Mouse (Mus musculus): ENCODE data around the gene Gcnt2. TPM values are rescaled to one million over a fixed set of nuclear protein-coding genes. Genes with fewer than 3 reads are reported as not detected.
"Not testable (repeated sequence)": the region's sequence is repeated elsewhere in the genome, so short reads cannot be mapped to it uniquely, and the experiment has no call there.

Gcnt2 gene
- polyA plus RNA-seq, 1 experiment from 2014 or later: 2.5 TPM

DNA sequence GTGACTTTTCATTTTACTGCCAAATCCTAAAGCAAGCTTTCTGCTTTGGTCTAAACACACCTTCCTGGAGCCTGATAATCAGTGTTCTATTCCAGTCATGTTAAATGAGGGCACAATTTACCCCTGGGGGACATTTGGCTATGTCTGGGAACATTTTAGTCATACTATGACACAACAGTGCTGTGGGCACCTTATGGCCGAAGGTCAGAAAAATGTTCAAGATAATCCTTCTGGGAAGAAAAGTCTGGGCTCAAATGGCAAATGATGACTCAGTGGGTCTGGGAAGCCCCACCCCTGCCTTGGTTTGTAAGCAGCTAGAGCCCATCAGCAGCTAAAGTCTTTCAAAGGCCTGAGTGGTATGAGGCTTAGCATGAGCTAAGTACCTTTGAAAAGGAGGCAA lies 123.2 kb downstream of the Gcnt2 start:
- no peak for TF ChIP-seq EP300 (IDR thresholded peaks at IDR 0.05; ENCODE audit: low read depth)
- no peak for TF ChIP-seq CTCF (IDR thresholded peaks at IDR 0.05; ENCODE audit: low read depth)
- no peaks in the 10 kb centered on the region for H3K27me3 ChIP-seq (ENCODE audit: insufficient read depth, low read length)
- DNase-seq: no peak
- H3K9ac ChIP-seq (replicated peaks): no peak overlapping the region
- H3K36me3 ChIP-seq (replicated peaks; ENCODE audit: insufficient read depth, low read length): no peaks in the 10 kb centered on the region
- no peak overlapping the region for H3K27ac ChIP-seq (ENCODE audit: low read depth)
- WGBS (ENCODE audit: insufficient replicate concordance): 83% methylated on average over 1 of the region's 1 CpGs
- H3K9me3 ChIP-seq (ENCODE audit: low read length): no peaks in the 10 kb centered on the region
- H3K4me3 ChIP-seq (ENCODE audit: low read depth, low read length): no peak overlapping the region
- peaks cover 6% of the 10 kb centered on the region for H3K4me1 ChIP-seq (ENCODE audit: insufficient read depth)
- no peak overlapping the region for H3K4me2 ChIP-seq (ENCODE audit: low read depth, low read length)
- no peak for ATAC-seq

DNA sequence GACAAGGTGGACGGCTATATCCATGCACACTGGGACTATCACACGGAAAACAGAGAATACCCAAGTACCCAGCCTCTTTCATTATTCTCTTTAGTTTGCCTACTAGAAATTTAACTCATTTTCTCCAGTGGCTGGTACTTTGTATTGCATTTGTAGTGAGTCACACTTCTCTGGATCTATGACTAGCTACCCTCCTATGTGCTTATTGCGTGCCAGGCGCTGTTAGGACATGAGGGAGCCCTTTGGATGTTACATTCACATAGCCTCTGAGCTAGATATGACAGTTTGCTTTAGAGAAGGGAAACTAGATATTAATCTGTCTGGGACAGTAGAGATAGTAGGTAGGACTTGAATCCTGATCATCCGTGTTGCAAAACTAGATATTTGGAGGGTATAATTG lies 126.5 kb downstream of the Gcnt2 start:
- TF ChIP-seq EP300 (IDR thresholded peaks at IDR 0.05; ENCODE audit: low read depth): no peak
- TF ChIP-seq CTCF (IDR thresholded peaks at IDR 0.05; ENCODE audit: low read depth): no peak
- Histone ChIP-seq H3K4me2 (ENCODE audit: low read depth, low read length) (no peak overlapping the region), H3K9me3 (ENCODE audit: low read length) (no peaks in the 10 kb centered on the region), H3K27ac (ENCODE audit: low read depth) (no peak overlapping the region), H3K9ac (replicated peaks) (no peak overlapping the region), H3K4me1 (ENCODE audit: insufficient read depth) (no peaks in the 10 kb centered on the region), H3K27me3 (ENCODE audit: insufficient read depth, low read length) (no peaks in the 10 kb centered on the region), H3K4me3 (ENCODE audit: low read depth, low read length) (no peak overlapping the region), H3K36me3 (replicated peaks; ENCODE audit: insufficient read depth, low read length) (no peaks in the 10 kb centered on the region)
- WGBS (ENCODE audit: insufficient replicate concordance): 78% methylated on average over 5 of the region's 5 CpGs
- no peak for ATAC-seq
- DNase-seq: no peak

DNA sequence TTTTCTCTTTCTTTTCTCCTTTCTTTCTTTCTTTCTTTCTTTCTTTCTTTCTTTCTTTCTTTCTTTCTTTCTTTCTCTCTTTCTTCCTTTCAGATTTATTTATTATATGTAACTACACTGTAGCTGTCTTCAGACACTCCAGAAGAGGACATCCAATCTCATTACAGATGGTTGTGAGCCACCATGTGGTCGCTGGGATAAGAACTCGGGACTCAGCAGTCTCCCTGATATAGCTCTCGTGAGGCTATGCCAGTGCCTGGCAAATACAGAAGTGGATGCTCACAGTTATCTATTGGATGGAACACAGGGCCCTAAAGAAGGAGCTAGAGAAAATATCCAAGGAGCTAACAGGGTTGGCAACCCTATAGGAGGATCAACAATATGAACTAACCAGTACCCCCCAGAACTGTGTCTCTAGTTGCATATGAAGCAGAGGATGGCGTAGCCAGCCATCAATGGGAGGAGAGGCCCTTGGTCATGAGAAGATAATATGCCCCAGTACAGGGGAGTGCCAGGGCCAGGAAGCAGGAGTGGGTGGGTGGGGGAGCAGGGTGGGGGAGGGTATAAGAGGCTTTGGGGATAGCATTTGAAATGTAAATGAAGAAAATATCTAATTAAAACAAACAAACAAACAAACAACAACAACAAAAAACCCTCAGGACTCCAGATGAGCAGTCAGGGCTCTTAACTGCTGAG lies 128.2 kb downstream of the Gcnt2 start:
- H3K27me3 ChIP-seq (ENCODE audit: insufficient read depth, low read length); H3K4me1 ChIP-seq (ENCODE audit: insufficient read depth); H3K9ac ChIP-seq (replicated peaks); H3K4me2 ChIP-seq (ENCODE audit: low read depth, low read length); H3K9me3 ChIP-seq (ENCODE audit: low read length); H3K36me3 ChIP-seq (replicated peaks; ENCODE audit: insufficient read depth, low read length); DNase-seq; H3K4me3 ChIP-seq (ENCODE audit: low read depth, low read length); H3K27ac ChIP-seq (ENCODE audit: low read depth): not testable (repeated sequence)
- peak; percentile 72 for ATAC-seq
- 44% methylated on average over 4 of the region's 4 CpGs for WGBS (ENCODE audit: insufficient replicate concordance)
- peak; percentile 81 for TF ChIP-seq EP300 (IDR thresholded peaks at IDR 0.05; ENCODE audit: low read depth)

DNA sequence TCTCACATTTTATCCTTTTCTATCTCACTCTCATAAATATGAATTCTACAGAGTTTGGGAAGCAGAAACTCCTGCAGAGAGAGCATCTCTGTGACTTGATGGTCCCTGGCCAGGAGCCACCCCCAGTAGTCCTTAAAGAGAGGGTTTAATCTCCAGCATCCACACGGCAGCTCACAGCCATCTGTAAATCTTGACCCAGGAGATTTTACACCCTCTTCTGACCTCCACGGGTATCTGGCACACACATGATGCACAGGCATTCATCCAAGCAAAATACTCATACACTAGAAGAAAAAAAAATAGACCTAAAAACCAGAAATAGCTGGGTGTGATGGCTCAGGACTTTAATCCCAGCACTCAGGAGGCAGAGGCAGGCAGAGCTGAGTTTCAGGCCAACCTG lies 128.9 kb downstream of the Gcnt2 start:
- H3K36me3 ChIP-seq (replicated peaks; ENCODE audit: insufficient read depth, low read length): no peaks in the 10 kb centered on the region
- DNase-seq (no peak), ATAC-seq (peak; percentile 83)
- H3K27me3 ChIP-seq (ENCODE audit: insufficient read depth, low read length): no peaks in the 10 kb centered on the region
- no peaks in the 10 kb centered on the region for H3K4me1 ChIP-seq (ENCODE audit: insufficient read depth)
- TF ChIP-seq CTCF (IDR thresholded peaks at IDR 0.05; ENCODE audit: low read depth): no peak
- TF ChIP-seq EP300 (IDR thresholded peaks at IDR 0.05; ENCODE audit: low read depth): peak; percentile 80
- no peak overlapping the region for H3K9ac ChIP-seq (replicated peaks)
- H3K4me3 ChIP-seq (ENCODE audit: low read depth, low read length): no peak overlapping the region
- no peak overlapping the region for H3K4me2 ChIP-seq (ENCODE audit: low read depth, low read length)
- no peak overlapping the region for H3K27ac ChIP-seq (ENCODE audit: low read depth)
- H3K9me3 ChIP-seq (ENCODE audit: low read length): no peaks in the 10 kb centered on the region
- 66% methylated on average over 2 of the region's 2 CpGs for WGBS (ENCODE audit: insufficient replicate concordance)

DNA sequence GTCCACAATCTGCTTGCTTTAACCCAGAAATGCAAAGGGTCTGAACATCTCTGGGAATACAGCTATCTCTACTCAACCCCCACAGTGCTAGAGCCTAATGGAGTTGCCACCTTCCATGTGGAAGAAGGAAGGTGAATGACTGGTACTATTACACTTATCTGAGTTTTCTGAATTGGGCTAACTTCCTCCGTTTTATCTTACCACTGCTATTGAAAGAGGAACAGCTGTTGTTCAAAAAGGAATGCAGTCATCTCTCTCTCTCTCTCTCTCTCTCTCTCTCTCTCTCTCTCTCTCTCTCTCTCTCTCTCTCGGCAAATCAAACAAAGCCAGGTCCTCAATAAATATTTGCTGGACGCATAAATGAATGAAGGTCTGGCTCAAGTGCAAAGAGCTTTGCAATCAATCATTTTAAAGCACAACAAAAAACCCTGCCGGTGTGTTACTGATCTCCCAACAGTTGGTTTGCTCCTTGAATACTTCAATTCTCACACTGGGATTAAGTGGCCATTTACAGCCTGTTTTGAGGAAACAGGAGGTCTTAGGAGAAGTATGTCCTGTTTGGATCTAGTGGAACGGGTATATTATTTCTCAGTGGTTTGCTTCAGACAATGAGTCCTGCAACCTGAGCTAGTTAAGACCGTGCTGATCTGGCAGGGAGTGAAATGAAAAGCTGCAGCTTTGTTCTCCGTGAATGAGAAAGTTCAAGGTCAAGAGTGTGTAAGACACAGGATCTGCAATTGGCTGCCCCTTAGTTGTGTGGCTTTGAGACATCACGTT lies 135.1 kb downstream of the Gcnt2 start:
- no peak overlapping the region for H3K9ac ChIP-seq (replicated peaks)
- ATAC-seq (no peak), DNase-seq (no peak)
- no peaks in the 10 kb centered on the region for H3K36me3 ChIP-seq (replicated peaks; ENCODE audit: insufficient read depth, low read length)
- H3K4me1 ChIP-seq (ENCODE audit: insufficient read depth): peaks cover 8% of the 10 kb centered on the region
- H3K4me2 ChIP-seq (ENCODE audit: low read depth, low read length): 0 out of 2 replicates have a peak overlapping the region, but pooled peaks have one; percentile 15
- TF ChIP-seq EP300 (IDR thresholded peaks at IDR 0.05; ENCODE audit: low read depth) (no peak), CTCF (IDR thresholded peaks at IDR 0.05; ENCODE audit: low read depth) (no peak)
- 18% methylated on average over 8 of the region's 8 CpGs for WGBS (ENCODE audit: insufficient replicate concordance)
- no peaks in the 10 kb centered on the region for H3K27me3 ChIP-seq (ENCODE audit: insufficient read depth, low read length)
- no peaks in the 10 kb centered on the region for H3K9me3 ChIP-seq (ENCODE audit: low read length)
- no peak overlapping the region for H3K4me3 ChIP-seq (ENCODE audit: low read depth, low read length)
- no peak overlapping the region for H3K27ac ChIP-seq (ENCODE audit: low read depth)

DNA sequence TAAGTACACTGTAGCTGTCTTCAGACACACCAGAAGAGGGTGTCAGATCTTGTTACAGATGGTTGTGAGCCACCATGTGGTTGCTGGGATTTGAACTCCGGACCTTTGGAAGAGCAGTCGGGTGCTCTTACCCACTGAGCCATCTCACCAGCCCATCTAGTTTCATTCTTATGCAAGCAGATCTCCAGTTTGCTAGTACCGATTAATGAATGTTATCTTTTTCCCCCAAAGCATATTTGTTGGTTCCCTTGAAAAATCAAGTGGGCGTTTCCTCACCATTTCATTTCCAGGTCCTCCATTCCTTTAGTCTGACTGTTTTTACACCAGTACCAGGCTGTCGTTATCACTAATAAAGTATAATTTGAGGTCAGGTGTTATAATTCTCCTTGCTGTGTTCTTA lies 139.0 kb downstream of the Gcnt2 start:
- not testable (repeated sequence) for H3K36me3 ChIP-seq (replicated peaks; ENCODE audit: insufficient read depth, low read length); H3K9me3 ChIP-seq (ENCODE audit: low read length); H3K4me2 ChIP-seq (ENCODE audit: low read depth, low read length); ATAC-seq; H3K4me3 ChIP-seq (ENCODE audit: low read depth, low read length); H3K27ac ChIP-seq (ENCODE audit: low read depth); H3K9ac ChIP-seq (replicated peaks); DNase-seq; H3K27me3 ChIP-seq (ENCODE audit: insufficient read depth, low read length)
- 75% methylated on average over 5 of the region's 5 CpGs for WGBS (ENCODE audit: insufficient replicate concordance)
- peaks cover 30% of the 10 kb centered on the region for H3K4me1 ChIP-seq (ENCODE audit: insufficient read depth)

All from liver, postnatal 0 days (tissue).